Mouse (Mus musculus): ENCODE results near the gene Svs5.
A peak's percentile ranks its signal among the peaks of the same experiment; 100 is the strongest.
"Not testable (repeated sequence)": the region's sequence is repeated elsewhere in the genome, so short reads cannot be mapped to it uniquely, and the experiment has no call there.

Gene Svs5

DNA sequence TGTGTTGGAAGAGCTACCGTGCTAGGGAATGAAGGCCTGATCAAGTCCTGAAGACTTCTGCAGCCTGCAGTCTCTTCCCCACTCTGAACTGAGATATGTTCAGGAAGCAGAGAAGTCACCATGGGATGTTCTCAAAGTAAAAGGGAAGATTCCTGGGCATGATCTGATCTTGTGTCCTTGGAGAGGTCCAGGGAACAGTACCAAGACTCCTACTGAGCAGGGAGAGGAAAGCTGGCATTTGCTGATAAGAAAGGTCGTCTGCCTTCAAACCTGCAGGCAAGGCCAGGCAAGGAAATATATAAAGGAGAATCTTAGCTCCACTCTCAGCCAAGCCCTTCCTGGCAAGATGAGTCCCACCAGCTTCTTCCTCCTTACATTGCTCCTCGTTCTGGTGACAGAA is at the start of gene Svs5:
TSS of gene Svs5 (plus strand) at position 301 of the 400 bp plus-strand sequence.
- DNase-seq = not testable (repeated sequence)

DNA sequence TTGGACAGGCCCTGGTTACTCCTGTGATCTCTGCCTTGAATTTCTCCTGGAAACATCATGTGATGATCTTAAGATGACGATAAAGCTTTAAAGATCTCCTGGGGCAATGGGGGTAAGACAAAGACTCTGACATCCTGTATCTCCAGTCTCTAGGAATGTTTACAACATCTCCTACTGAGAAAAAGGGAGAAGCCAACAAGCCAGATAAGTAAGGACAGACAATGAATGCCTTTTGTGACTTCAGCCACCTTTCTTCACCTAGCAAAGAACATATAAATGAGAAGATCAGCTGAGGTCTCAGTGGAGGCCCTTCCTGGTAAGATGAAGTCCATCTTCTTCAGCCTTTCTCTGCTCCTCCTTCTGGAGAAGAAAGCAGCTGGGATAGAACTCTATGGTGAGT is 43.6 kb upstream of the Svs5 start, which contains the start of gene Svs3a:
TSS of gene Svs3a (plus strand) at position 301 of the 400 bp plus-strand sequence.
- not testable (repeated sequence) for DNase-seq

DNA sequence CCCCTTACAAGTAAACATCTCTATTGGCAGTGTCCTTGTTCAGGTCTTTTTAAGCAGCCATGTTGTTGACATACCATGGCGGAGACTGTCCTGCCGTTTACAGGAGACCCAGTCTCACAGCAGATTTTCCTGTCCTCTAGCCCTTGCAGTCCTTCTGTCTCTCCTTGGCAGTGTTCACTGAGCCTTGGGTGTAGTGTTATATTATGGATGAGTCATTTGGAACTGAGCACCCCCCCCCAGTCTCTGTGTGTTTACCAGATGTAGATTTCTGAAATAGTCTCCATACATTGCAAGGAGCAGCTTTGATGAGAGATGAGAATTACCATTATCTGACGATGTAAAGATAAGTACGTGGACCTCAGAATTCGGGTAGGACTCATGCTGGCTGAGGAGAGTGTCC is 19.9 kb upstream of the Svs5 start:
- no peak for DNase-seq

- not testable (repeated sequence) for DNase-seq
These were observed 17.1 kb upstream of the Svs5 start for GRCm38 (mm10) chr2:164315460-164315859.

DNA sequence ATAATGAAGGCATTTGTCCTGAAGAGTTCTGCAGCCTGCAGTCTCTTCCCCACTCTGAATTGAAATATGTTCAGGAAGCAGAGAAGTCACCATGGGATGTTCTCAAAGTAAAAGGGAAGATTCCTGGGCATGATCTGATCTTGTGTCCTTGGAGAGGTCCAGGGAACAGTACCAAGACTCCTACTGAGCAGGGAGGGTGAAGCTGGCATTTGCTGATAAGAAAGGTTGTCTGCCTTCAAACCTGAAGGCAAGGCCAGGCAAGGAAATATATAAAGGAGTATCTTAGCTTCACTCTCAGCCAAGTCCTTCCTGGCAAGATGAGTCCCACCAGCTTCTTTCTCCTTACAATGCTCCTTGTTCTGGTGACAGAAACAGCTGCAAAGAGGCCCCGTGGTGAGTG is 16.1 kb upstream of the Svs5 start, which contains the start of gene Svs6:
TSS of gene Svs6 (plus strand) at position 301 of the 400 bp plus-strand sequence.
- DNase-seq = not testable (repeated sequence)

GRCm38 (mm10) chr2:164320983-164321382 is 11.6 kb upstream of the Svs5 start:
- DNase-seq = no peak

- DNase-seq = not testable (repeated sequence)
These were observed 11.2 kb downstream of the Svs5 start for GRCm38 (mm10) chr2:164343732-164344131.

DNA sequence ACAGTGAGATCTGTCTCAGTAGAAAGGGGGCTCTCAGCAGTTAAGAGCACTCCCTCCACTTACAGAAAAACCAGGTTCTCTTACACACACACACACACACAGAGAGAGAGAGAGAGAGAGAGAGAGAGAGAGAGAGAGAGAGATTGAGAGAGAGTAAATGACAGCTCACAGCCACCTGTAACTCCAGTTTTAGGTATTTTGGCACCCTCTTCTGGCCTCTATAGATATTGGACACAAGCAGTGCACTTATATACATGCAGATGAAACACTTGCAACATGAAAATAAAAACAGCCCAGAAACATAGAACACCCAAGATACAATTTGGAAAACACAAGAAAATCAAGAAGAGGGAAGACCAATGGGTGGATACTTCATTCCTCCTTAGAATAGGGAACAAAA is 15.2 kb downstream of the Svs5 start:
- not testable (repeated sequence) for DNase-seq

- peak; percentile 47 for DNase-seq
These were observed 16.4 kb downstream of the Svs5 start for GRCm38 (mm10) chr2:164348980-164349379.

- no peak for DNase-seq
These were observed 20.2 kb downstream of the Svs5 start for GRCm38 (mm10) chr2:164352697-164353096.

DNA sequence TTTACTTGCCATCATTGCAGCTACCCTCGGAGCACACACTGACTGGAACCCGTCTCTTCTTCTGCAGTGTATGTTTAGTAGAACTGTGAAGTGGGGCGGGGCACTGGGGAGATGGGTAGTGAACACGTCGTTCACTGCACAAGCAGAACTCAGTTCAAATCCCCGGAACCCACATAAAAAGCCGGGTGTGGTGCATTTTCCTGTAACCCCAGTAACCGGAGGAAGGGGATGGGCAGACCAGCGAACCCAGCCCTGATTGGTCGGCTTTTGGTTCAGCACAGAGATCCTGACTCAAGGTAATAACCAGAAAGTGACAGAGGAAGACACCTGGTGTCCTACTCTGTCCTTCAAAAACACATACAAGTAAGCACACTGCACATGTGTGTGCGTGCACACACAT is 20.8 kb downstream of the Svs5 start:
- no peak for DNase-seq

GRCm38 (mm10) chr2:164356177-164356967 is 23.8 kb downstream of the Svs5 start:
- peak; percentile 25 for DNase-seq

DNA sequence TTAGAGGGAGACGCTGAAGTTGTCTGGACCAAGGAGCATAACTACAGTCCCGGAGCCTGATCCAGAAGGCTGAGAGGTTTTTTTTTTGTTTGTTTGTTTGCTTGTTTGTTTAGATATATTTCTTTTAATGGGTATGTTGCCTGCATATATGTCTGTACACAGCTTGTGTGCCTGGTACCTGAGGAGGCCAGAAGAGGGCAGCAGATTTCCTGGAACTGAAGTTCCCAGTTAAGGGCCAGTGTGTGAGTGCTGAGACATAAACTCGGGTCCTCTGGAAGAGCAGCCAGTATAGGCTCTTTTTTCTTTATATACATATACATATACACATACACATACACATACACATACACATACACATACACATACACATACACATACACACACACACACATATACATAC is 25.8 kb downstream of the Svs5 start:
- no peak for DNase-seq

DNA sequence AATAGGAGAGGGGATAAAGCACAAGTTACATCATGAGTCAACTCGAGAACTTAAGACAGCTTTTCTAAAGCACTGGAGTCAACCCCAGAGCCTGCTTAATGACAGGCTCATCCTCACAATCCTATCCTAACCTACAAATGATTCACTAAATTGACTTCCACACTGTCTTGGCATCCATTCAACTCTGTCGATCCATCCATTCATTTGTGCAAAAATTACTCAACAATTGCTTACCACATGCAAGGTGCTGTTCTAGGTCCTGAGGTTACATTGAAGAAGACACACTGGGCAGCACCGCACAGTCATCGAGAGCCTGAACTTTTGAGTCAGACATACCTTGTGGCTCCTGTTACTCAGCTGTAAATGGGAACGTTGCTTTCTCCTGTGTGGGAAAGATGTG is 26.5 kb downstream of the Svs5 start:
- DNase-seq = no peak

- no peak for DNase-seq
These were observed 27.1 kb downstream of the Svs5 start for GRCm38 (mm10) chr2:164359668-164360067.

DNA sequence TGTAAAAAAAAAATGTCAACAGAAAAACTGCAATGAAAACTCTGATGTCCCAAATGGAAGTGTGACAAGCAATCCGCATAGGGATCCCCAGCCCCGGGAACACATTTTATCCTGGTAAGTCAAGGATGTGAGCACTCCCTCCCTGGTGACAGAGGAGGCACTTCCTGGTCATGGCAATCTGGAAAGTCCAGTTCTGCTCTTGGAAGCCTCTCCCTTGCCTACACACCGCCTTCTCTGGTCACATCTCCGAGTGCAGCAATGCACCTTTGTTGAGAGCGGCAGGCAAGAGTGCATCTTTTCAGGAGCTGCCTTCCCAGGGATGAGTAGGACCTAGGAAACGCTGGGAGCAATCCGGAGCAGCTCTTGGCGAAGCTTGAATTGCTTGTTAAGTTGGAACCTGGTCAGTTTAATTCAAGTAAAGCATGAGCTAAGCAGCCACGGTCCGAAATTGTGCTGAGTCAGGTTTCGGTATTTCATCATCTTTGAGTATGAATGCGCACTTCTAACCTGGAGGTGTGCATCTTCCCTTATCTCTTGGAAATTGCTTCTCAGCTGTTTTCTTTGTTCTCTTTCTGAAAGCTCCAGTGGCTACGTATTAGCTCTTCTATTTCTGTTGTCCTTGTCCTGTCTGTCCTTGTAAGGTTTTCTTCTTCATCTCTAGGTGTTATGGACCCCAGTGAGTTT is 28.6 kb downstream of the Svs5 start:
- no peak for DNase-seq

DNA sequence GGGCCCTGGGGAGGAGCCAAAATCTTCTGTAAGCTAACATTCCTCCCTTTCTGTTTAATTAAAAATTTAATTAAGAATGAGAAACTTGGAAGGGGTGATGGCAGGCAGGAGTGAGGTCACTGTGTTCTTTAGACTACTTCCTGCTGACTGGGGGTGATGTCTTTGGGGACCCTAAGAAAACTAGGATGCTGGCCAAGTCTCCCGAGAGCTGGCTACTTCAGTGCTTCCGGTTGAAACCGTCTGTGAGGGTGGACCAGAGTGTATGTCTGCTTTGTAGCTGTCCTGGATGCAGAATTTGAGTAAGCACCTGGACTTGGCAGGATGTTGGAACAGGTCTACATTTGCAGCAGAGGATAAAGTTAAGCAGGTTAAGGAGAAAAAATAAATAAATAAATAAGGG is 34.4 kb downstream of the Svs5 start:
- DNase-seq = no peak

- DNase-seq = no peak
These were observed 36.1 kb downstream of the Svs5 start for GRCm38 (mm10) chr2:164368620-164369105.

- DNase-seq = no peak
These were observed 38.8 kb downstream of the Svs5 start for GRCm38 (mm10) chr2:164371371-164371770.

GRCm38 (mm10) chr2:164372408-164373053 is 40.0 kb downstream of the Svs5 start:
- no peak for DNase-seq

GRCm38 (mm10) chr2:164373187-164373586 is 40.6 kb downstream of the Svs5 start:
- DNase-seq = no peak

DNA sequence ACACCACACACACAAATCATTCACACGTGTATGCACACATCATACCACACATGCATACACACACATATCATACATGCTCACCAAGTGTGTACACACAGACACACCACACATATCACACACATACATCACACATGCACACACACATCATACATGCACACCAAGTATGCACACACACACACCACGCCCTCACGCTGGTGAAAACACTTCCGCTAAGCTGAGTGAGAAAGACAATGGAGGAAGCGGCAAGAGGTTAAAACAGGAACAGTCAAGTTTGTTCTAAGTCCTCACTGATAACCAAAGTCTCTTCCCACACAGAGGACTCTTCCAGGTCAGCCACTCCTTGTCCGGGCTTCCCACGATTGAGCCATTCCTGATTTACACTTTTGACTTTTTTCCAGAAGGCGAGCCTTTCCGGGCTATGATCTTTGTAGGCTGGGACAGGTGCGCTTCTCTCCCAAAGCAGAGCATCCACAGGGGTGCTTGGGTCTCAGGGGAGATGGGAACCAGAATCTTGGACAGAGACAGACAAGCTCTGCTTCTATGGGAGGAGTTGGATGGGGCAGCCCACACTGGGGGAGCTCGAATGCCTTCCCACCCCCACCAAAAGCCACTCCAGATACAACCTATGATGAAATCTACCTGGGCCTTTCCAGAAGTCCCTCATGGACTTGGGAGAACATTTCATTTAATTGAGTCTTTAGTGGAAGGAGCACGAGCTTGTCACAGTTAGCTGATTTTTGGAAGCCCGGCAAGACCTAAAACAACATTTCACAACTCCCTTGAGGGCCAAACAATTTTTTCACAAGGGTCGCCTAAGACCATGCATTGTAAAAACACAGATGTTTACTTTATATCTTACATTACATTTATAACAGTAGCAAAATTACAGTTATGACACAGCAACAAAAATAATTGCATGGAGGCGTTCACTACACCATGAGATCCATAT is 45.2 kb downstream of the Svs5 start:
- no peak for DNase-seq

Measured in lung, postnatal 10 days (tissue).